In genomic region chr13:81639624-81640023, GRCm38 (mm10) we compare ENCODE assay signal across 16 mouse cellular contexts. TPM values are rescaled to one million over a fixed set of nuclear protein-coding genes. Genes with fewer than 3 reads are reported as not detected.
A peak's percentile ranks its signal among the peaks of the same experiment; 100 is the strongest.
DNase-seq lines count a peak whose midpoint lies in the region; ATAC-seq lines count a peak whose summit lies in the region.
"Had no signal": no experiment of that assay in that cellular context is flagged by ENCODE, and none has a peak within 500 bp of the region (broad histone marks: within the 10 kb centered on the region; RNA-seq: fewer than 3 reads in every experiment).

No protein-coding gene starts in this region.

- no peak overlapping the region for H3K9ac ChIP-seq in neural tube, embryonic 15.5 days (replicated peaks)
- H3K9ac ChIP-seq in embryonic facial prominence, embryonic 11.5 days (replicated peaks; ENCODE audit: low read length), result no peak overlapping the region
- no peak overlapping the region for H3K9ac ChIP-seq in hindbrain, embryonic 13.5 days
- H3K9ac ChIP-seq: liver, embryonic 14.5 days; stomach, embryonic 15.5 days had no signal

- H3K36me3 ChIP-seq in neural tube, embryonic 15.5 days, result no peaks in the 10 kb centered on the region
- no peaks in the 10 kb centered on the region for H3K36me3 ChIP-seq in embryonic facial prominence, embryonic 11.5 days (replicated peaks; ENCODE audit: control insufficient read depth, insufficient read depth, low read depth, low read length)
- no peaks in the 10 kb centered on the region for H3K36me3 ChIP-seq in hindbrain, embryonic 13.5 days
- H3K36me3 ChIP-seq: stomach, embryonic 15.5 days had no signal

- H3K9me3 ChIP-seq in neural tube, embryonic 15.5 days (replicated peaks), result no peaks in the 10 kb centered on the region
- H3K9me3 ChIP-seq in embryonic facial prominence, embryonic 11.5 days (replicated peaks; ENCODE audit: control insufficient read depth, low read length), result no peaks in the 10 kb centered on the region
- no peaks in the 10 kb centered on the region for H3K9me3 ChIP-seq in hindbrain, embryonic 13.5 days
- H3K9me3 ChIP-seq: stomach, embryonic 15.5 days had no signal

- 20% methylated on average over 4 of the region's 4 CpGs for WGBS in neural tube, embryonic 15.5 days
- 15% methylated on average over 4 of the region's 4 CpGs for WGBS in embryonic facial prominence, embryonic 11.5 days
- 5% methylated on average over 4 of the region's 4 CpGs for WGBS in hindbrain, embryonic 13.5 days

- no peak overlapping the region for H3K4me3 ChIP-seq in neural tube, embryonic 15.5 days (replicated peaks)
- H3K4me3 ChIP-seq in embryonic facial prominence, embryonic 11.5 days (ENCODE audit: low read depth, low read length), result no peak overlapping the region
- no peak overlapping the region for H3K4me3 ChIP-seq in hindbrain, embryonic 13.5 days
- H3K4me3 ChIP-seq: stomach, embryonic 15.5 days had no signal

- no peak overlapping the region for H3K27ac ChIP-seq in neural tube, embryonic 15.5 days (replicated peaks)
- H3K27ac ChIP-seq in embryonic facial prominence, embryonic 11.5 days (replicated peaks; ENCODE audit: low read depth, low read length), result no peak overlapping the region
- no peak overlapping the region for H3K27ac ChIP-seq in hindbrain, embryonic 13.5 days
- H3K27ac ChIP-seq: liver, embryonic 14.5 days; stomach, embryonic 15.5 days had no signal

- H3K4me1 ChIP-seq in neural tube, embryonic 15.5 days, result peaks cover 5% of the 10 kb centered on the region
- H3K4me1 ChIP-seq in embryonic facial prominence, embryonic 11.5 days (ENCODE audit: control insufficient read depth, insufficient read depth, low read length), result no peaks in the 10 kb centered on the region; the same call in 1 of the 2 replicates
- no peaks in the 10 kb centered on the region; the same call in 1 of the 2 replicates for H3K4me1 ChIP-seq in hindbrain, embryonic 13.5 days (replicated peaks)

- no peak for ATAC-seq in neural tube, embryonic 15.5 days (ENCODE audit: low FRiP score)
- peak; percentile 42; the same call in 1 of the 2 replicates for ATAC-seq in embryonic facial prominence, embryonic 11.5 days (replicated peaks; ENCODE audit: insufficient number of reproducible peaks, low FRiP score, low TSS enrichment, low read depth)
- ATAC-seq in hindbrain, embryonic 13.5 days (ENCODE audit: low FRiP score), result peak; percentile 69; the same call in 1 of the 2 replicates
- ATAC-seq in granulocyte monocyte progenitor cell, adult 5-6 weeks (replicated peaks; ENCODE audit: poor library complexity, severe bottlenecking), result no peak
- ATAC-seq: intestine, embryonic 16.5 days had no signal

- no peak overlapping the region for H3K4me2 ChIP-seq in neural tube, embryonic 15.5 days
- H3K4me2 ChIP-seq in embryonic facial prominence, embryonic 11.5 days (ENCODE audit: low read depth, low read length), result no peak overlapping the region
- H3K4me2 ChIP-seq in hindbrain, embryonic 13.5 days, result no peak overlapping the region
- H3K4me2 ChIP-seq: stomach, embryonic 15.5 days had no signal

- peak; percentile 43 for DNase-seq in neural tube, embryonic 10.5 days (ENCODE audit: extremely low spot score, low spot score)
- no peak for DNase-seq in embryonic facial prominence, embryonic 11.5 days (ENCODE audit: low spot score)
- DNase-seq in right cerebral cortex, postnatal 10 days (ENCODE audit: low spot score in 2 of 2), result no peak
- no peak for DNase-seq in urinary bladder, postnatal 25 days (ENCODE audit: low spot score)
- DNase-seq: adrenal gland, postnatal 25 days; cerebellum, postnatal 36 days; heart, postnatal 14 days; kidney, postnatal 14 days; lung, postnatal 10 days; thymus, postnatal 36 days had no signal

- H3K27me3 ChIP-seq in neural tube, embryonic 15.5 days (replicated peaks), result no peaks in the 10 kb centered on the region
- H3K27me3 ChIP-seq in embryonic facial prominence, embryonic 11.5 days (ENCODE audit: control insufficient read depth, insufficient read depth, low read length), result no peaks in the 10 kb centered on the region
- H3K27me3 ChIP-seq in hindbrain, embryonic 13.5 days, result no peaks in the 10 kb centered on the region
- H3K27me3 ChIP-seq: stomach, embryonic 15.5 days had no signal

RNA-seq across cellular contexts. Expression of gene Adgrv1, which starts 6.7 kb away (rescaled TPM):
- polyA plus RNA-seq in neural tube, embryonic 15.5 days (2015; fragmentation: Nextera tagmentation; extraction: Ambion mirVana), result 7.3 and 9.8 TPM in 2 replicates
- 8.0 and 8.3 TPM in 2 replicates for polyA plus RNA-seq in embryonic facial prominence, embryonic 11.5 days (2014; fragmentation: Nextera tagmentation; extraction: Ambion mirVana)
- polyA plus RNA-seq in hindbrain, embryonic 13.5 days (2015; fragmentation: Nextera tagmentation; extraction: Ambion mirVana), result 19.1 and 22.0 TPM in 2 replicates
- total RNA-seq in granulocyte monocyte progenitor cell, adult 5-6 weeks (2014; fragmentation: Nextera tagmentation), result not detected in 2 replicates
- not detected in 2 replicates for total RNA-seq in granulocyte monocyte progenitor cell, adult 5-6 weeks (2017)

RNA-seq across cellular contexts. Expression of gene Lysmd3, which starts 17.8 kb away (rescaled TPM):
- polyA plus RNA-seq in neural tube, embryonic 15.5 days (2015; fragmentation: Nextera tagmentation; extraction: Ambion mirVana), result 17.6 and 18.5 TPM in 2 replicates
- polyA plus RNA-seq in embryonic facial prominence, embryonic 11.5 days (2014; fragmentation: Nextera tagmentation; extraction: Ambion mirVana), result 31.8 and 33.9 TPM in 2 replicates
- polyA plus RNA-seq in hindbrain, embryonic 13.5 days (2015; fragmentation: Nextera tagmentation; extraction: Ambion mirVana), result 19.5 and 20.8 TPM in 2 replicates
- total RNA-seq in granulocyte monocyte progenitor cell, adult 5-6 weeks (2014; fragmentation: Nextera tagmentation), result 9.4 and 12.0 TPM in 2 replicates
- total RNA-seq in granulocyte monocyte progenitor cell, adult 5-6 weeks (2017), result 28.1 and 37.1 TPM in 2 replicates

Comparison
In these comparisons a context has a peak if more than half of its experiments do, and no peak if none do; other contexts are left out.
1. ATAC-seq: peak in embryonic facial prominence, embryonic 11.5 days (single experiment) and hindbrain, embryonic 13.5 days (single experiment); none in neural tube, embryonic 15.5 days (single experiment) and granulocyte monocyte progenitor cell, adult 5-6 weeks (single experiment).